Mouse (Mus musculus): Measurements from ENCODE around the gene Itih3. TPM values are rescaled to one million over a fixed set of nuclear protein-coding genes. Genes with fewer than 3 reads are reported as not detected.

The Itih3 gene
- total RNA-seq (2017), result not detected in 2 replicates

DNA sequence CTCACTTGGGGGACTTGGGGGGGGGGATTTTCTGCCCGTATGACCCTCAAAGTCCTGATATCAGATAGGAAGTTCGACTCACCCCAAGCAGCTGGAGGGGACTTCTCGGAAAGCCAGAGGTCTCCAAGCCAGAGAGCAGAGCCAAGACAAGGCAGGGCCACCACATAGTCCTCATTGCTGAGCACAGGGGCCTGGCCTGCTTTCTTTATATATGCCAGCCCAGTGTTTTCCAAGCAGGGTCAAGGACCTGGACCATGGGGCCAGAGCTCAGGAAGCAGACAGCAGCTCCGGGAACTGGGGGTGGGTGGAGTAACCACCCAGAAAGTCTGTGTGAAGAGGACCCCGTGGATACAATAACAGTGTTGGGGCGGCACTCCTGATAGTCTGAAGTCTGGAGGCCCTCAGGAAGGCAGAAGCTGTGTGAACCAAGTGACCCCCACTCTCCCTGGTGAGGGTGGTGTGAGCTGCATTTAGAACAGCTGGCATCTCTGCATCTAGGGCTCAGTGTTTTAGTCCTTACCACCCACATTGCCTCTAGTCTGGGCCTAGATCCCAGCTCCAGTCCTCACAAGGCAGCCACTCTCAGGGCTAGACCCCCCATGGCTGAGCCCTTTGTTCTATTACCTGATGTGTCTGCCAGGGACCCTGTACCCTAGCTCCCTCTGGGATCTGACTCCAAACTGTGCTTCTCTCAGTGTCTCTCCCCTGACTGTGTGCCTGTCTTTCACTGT is at the start of gene Itih3:
Gene Itih3 (minus strand): TSS at position 386 of the 731 bp plus-strand sequence.
- ATAC-seq (replicated peaks in 1 of 2; ENCODE audit: insufficient read depth in 1 of 2, low FRiP score in 2 of 2, low TSS enrichment in 1 of 2, low read depth in 1 of 2, poor library complexity in 2 of 2, severe bottlenecking in 2 of 2), result 0 out of 4 replicates have a peak, but pooled peaks of 1 of the 2 experiments have one; percentile 10

DNA sequence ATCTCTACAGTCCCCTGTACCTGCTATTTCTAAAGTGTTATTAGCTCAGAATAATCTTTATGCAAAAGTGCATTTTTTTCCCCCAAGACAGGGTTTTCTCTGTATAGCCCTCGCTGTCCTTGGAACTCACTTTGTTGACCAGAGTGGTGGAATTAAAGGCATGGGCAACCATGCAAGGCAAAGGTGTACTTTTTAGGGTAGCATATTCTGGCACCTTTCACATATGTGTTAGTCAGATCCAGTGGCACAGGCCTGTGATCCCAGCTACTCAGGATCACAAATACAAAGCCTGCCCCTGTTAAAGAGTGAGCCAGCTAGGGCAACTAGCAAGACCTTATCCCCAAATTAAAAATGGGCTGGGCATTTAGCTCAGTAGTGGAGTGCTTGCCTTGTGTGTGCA is 36.8 kb upstream of the Itih3 start:
- ATAC-seq (replicated peaks in 1 of 2; ENCODE audit: insufficient read depth in 1 of 2, low FRiP score in 2 of 2, low TSS enrichment in 1 of 2, low read depth in 1 of 2, poor library complexity in 2 of 2, severe bottlenecking in 2 of 2), result no peak

DNA sequence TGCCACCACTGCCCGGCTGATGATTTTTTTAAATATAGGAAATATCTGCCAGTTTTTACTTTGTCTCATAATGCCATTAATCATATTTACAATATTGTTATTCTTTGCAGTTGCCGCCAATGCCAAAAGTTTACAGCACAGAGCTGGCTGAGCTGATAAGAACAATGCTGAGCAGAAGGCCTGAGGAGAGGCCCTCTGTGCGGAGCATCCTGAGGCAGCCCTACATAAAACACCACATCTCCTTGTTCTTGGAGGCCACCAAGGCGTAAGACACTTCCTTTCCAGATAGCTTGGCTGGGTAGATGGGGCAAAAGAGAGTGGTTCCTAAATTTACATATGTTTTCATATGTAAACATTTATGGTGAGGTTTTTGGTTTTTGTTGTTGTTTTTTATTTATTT is 35.5 kb upstream of the Itih3 start:
- no peak for ATAC-seq (replicated peaks in 1 of 2; ENCODE audit: insufficient read depth in 1 of 2, low FRiP score in 2 of 2, low TSS enrichment in 1 of 2, low read depth in 1 of 2, poor library complexity in 2 of 2, severe bottlenecking in 2 of 2)

DNA sequence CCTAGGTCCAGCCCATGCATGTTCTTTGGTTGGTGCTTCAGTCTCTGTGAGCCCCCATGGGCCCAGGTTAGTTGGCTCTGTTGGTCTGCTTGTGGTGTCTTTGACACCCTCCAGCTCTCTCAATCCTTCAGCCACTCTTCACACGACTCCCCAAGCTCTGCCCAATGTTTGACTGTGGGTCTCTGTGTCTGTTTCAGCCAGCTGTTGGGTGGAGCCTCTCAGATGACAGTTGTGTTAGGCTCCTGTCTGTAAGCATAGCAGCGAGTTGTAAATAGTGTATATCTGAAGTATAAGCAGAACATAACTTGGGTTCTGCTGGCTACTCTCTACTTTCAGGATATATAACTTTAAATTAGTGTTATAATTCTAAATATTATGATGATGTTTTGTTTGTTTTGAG is 35.0 kb upstream of the Itih3 start:
- ATAC-seq (replicated peaks in 1 of 2; ENCODE audit: insufficient read depth in 1 of 2, low FRiP score in 2 of 2, low TSS enrichment in 1 of 2, low read depth in 1 of 2, poor library complexity in 2 of 2, severe bottlenecking in 2 of 2), result no peak

DNA sequence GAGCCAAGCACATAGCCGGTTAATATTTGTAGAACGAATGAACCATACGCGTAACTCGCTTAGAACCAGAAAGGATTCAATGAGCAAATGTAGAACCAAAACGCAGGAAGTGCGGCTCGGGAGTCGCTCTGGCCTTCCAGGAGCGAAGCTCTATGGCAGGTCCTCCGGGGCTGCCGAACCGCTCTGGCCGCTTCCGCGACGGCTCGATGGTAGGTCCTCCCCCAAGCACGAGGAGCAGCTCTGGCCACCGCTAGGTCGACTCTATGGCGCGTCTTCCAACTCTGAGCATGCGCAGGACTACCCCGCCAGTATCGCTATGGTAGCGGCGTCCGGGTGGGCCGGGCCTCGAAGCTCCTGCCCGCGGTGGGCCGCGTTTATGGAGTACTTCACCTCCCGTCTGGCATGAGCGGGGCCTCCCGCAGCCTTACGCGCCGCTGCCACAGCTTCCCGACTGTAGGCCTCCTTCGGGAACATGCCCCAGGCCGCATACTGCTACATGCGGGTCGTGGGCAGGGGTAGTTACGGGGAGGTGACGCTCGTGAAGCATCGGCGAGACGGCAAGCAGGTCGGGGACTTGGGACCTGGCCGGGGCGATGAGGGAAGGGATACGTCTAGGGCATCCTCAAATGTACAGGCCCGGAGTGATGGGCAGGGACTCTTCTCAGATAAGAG is 27.7 kb upstream of the Itih3 start, which contains the start of gene Nek4:
Gene Nek4 (plus strand): TSS at position 224 of the 672 bp plus-strand sequence.
- ATAC-seq (replicated peaks in 1 of 2; ENCODE audit: insufficient read depth in 1 of 2, low FRiP score in 2 of 2, low TSS enrichment in 1 of 2, low read depth in 1 of 2, poor library complexity in 2 of 2, severe bottlenecking in 2 of 2), result peak; percentile 99

DNA sequence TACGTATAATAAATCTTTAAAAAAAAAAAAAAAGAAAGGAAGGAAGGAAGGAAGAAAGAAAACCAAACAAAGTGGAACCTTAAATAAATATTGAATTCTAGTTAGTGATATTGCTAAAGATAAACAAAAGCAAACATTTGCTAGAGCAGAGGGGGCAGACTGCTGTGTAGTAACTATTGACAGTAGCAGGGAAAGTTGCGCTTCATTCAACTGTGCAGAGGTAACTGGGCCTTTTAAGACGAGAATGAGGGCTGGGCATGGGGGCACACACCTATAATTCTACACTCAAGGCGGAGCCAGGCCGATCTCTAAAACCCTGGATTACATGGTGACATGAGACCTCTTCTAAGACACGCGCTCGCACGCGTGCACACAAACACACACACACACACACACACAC is 26.4 kb upstream of the Itih3 start:
- no peak for ATAC-seq (replicated peaks in 1 of 2; ENCODE audit: insufficient read depth in 1 of 2, low FRiP score in 2 of 2, low TSS enrichment in 1 of 2, low read depth in 1 of 2, poor library complexity in 2 of 2, severe bottlenecking in 2 of 2)

DNA sequence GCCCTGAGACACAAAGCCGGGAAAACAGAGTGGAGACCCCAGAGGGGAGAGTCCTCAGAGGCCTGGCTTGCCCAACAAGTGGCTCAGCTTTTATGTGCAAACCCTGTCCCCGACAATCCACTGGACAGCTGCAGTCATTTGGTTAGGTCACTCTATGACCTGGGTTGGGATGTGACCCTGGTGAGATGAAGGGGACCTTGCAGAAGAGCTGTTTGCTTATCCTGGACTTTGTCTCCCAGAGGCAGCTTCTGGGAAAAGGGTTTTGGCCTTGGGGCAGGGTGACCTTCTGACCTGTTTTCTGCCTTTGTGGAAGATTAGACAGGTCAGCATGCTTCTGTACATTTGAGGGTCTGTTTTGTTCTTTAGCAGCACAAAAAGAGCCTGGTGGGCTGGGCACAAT is 21.2 kb upstream of the Itih3 start:
- no peak for ATAC-seq (replicated peaks in 1 of 2; ENCODE audit: insufficient read depth in 1 of 2, low FRiP score in 2 of 2, low TSS enrichment in 1 of 2, low read depth in 1 of 2, poor library complexity in 2 of 2, severe bottlenecking in 2 of 2)

DNA sequence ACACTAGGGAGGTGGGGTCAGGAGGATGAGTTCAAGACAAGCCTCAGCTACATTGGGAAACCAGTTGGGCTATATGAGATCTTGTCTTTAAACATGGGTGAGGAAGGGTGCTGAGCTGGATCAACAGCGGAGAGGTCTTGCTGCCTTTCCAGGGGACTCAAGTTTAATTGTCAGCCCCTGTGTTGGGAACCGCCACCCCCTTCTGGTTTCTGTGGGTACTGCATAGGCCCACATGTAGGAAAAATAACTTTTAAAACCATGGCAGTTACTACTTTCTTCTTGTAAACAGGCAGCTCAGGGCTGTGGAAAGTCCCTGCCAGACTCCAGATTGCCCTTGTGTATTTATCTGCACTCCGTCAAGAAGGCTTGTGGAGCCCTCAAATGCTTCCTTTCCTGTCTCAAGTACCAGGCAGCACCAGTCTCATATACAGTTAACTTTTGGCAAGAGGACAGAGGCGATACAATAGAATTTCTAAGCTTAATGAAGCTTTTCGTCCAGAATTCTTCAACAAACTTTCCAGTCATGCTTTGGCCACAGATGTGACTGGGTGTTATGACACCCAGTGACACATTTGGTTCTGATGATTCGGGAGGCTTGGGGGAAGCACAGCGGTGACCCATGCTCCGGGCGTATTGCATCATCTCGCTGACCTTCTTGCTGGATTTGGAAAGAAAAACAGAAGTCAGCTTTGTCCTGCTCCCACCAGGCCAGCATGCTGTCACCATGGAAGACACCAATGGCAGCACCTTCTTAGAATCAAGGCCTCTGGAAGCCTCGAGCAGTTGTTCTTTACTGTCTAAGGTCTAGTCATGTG is 20.5 kb upstream of the Itih3 start:
- peak; percentile 67 to 70 for ATAC-seq (replicated peaks in 1 of 2; ENCODE audit: insufficient read depth in 1 of 2, low FRiP score in 2 of 2, low TSS enrichment in 1 of 2, low read depth in 1 of 2, poor library complexity in 2 of 2, severe bottlenecking in 2 of 2)

DNA sequence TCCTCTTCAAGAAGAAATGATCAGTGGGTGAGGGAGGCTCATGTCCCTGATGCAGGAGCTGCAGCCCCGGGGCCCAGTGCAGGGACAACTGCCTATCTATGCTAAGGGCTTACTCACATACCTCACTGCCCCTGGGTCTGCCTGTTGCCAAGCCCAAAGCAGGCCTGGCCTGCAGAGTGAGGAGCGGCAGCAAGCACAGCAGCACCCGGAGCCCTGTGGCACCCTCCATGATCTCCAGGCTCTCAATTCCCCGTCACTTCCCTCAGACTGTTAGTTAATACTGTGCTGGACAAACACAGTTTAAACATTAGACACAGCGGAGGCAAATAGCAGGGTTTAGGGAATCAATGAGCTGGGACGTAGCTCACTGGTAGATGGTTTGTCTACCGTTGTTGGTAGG is 19.5 kb upstream of the Itih3 start, which contains the start of gene Itih1:
Gene Itih1 (minus strand): TSS at position 252 of the 400 bp plus-strand sequence.
- ATAC-seq (replicated peaks in 1 of 2; ENCODE audit: insufficient read depth in 1 of 2, low FRiP score in 2 of 2, low TSS enrichment in 1 of 2, low read depth in 1 of 2, poor library complexity in 2 of 2, severe bottlenecking in 2 of 2), result no peak

DNA sequence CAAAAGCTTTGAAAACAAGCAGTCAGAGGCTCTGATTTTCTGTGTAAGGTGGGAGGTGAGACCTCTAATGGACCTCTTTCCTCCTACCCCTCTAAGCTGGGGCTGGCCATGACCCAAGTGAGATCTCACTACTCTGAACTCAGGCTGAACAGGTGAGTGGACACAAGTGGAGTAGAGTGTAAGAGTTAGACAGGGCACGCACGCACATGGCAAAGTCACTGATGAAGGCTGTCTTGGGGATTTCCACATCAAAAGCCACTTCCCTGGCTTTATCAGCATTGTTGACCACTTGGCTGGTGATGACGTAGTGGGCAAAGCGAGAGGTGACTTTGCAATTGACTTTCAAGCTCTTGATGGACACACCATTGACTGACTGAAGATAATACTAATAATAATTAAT is 18.7 kb upstream of the Itih3 start:
- no peak for ATAC-seq (replicated peaks in 1 of 2; ENCODE audit: insufficient read depth in 1 of 2, low FRiP score in 2 of 2, low TSS enrichment in 1 of 2, low read depth in 1 of 2, poor library complexity in 2 of 2, severe bottlenecking in 2 of 2)

DNA sequence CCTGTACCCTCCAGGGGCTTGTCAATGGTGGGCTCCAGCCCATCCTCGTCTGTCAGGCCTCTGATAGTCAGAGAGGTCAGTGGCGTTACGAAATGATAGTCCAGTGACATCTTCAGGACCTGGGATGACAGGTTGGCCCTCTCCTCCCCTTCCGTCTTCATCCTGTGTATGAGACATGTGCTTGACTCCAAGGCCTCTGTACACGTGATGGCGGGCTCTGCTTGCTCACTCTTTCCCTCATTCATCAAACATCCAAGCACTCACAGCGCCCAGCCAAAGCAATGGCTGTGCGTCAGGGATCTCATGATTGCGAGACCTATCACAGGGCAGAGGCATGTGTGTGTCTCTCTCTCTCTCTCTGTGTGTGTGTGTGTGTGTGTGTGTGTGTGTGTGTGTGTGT is 9.8 kb upstream of the Itih3 start:
- ATAC-seq (replicated peaks in 1 of 2; ENCODE audit: insufficient read depth in 1 of 2, low FRiP score in 2 of 2, low TSS enrichment in 1 of 2, low read depth in 1 of 2, poor library complexity in 2 of 2, severe bottlenecking in 2 of 2), result no peak

DNA sequence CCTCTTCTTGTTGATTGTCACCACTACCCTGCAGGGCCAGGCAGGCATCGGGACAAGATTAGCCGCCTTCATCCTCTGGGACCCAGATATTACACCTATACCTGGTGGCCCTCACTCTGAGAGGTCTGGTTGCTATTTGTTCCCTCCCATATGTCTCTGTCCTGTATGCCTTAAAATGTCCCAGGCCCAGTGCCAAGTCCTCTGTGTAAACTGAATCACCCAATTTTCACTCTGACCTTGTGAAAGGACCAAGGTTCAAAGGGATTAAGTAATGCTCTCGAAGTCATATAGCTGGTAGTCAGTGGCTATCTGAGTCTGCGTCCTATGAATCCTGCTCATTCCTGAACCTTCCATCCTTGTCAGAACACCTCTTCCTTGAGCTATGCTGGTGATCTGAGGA is 6.8 kb upstream of the Itih3 start:
- no peak for ATAC-seq (replicated peaks in 1 of 2; ENCODE audit: insufficient read depth in 1 of 2, low FRiP score in 2 of 2, low TSS enrichment in 1 of 2, low read depth in 1 of 2, poor library complexity in 2 of 2, severe bottlenecking in 2 of 2)

DNA sequence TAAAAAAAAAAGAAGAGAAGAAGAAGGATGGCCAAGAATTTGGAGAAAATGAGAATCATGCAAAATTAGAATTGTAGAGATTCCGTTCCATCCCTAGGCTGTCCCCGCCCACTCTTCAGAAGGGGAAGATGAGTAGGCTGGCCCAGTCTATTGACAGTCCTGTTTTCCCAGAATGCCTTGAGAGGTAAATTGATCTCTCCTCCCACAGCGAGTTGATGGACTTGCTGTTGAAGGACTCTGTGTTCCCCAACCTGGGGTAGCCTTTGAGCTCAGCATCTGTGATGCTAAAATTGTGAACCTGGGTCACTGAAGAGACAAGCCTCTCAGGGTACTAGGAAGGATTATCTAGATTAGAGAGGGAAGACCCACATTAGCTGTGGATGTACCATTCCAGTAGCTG is 1.9 kb upstream of the Itih3 start:
- no peak for ATAC-seq (replicated peaks in 1 of 2; ENCODE audit: insufficient read depth in 1 of 2, low FRiP score in 2 of 2, low TSS enrichment in 1 of 2, low read depth in 1 of 2, poor library complexity in 2 of 2, severe bottlenecking in 2 of 2)

DNA sequence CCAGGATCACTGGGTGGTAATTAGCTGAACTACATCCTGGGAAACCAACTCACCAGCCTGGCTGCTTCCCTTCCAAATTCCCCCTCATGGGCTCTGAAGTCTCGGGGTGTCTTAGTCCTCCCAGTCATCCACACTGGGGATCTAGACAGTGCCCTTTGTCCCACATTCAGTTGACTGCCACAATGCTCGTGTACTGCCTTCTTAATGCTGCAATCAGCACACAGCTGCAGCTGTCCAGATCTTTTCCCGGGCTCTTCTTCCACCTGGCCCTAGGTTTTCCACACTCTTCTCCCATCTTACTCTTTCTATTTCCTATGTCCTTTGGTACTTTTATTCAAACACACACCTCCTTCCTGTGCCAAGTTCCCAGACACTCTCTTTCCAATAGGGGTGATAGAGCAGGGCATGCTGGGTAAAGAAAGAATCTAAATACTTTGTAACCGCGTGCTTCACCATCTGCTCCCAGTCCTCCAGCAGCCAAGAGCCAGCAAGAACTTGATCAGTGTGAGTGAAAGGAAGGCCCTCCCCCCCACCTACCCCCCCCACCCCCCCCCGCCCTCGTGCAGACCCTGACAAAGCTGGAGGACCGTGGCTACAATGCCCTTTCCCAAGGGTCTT is 1.4 kb downstream of the Itih3 start:
- ATAC-seq (replicated peaks in 1 of 2; ENCODE audit: insufficient read depth in 1 of 2, low FRiP score in 2 of 2, low TSS enrichment in 1 of 2, low read depth in 1 of 2, poor library complexity in 2 of 2, severe bottlenecking in 2 of 2), result no peak

DNA sequence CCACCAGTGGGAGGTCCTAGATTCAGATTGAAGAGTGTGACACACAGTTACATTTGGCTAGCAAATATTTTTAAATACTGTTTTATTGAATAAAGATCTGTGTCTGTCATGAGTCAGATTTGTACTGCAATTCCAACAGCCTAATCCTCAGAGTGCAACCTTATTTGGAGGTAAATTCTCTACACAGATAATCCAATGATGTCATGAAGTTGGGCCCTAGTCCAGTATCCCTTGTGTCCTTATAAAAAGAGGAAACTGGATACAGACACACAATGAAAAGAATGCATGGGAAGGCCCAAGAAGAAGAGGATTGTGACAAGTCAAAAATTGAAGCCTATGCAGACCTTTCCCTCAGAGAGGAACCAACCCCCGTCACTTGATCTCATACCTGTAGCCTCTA is 7.0 kb downstream of the Itih3 start:
- no peak for ATAC-seq (replicated peaks in 1 of 2; ENCODE audit: insufficient read depth in 1 of 2, low FRiP score in 2 of 2, low TSS enrichment in 1 of 2, low read depth in 1 of 2, poor library complexity in 2 of 2, severe bottlenecking in 2 of 2)

DNA sequence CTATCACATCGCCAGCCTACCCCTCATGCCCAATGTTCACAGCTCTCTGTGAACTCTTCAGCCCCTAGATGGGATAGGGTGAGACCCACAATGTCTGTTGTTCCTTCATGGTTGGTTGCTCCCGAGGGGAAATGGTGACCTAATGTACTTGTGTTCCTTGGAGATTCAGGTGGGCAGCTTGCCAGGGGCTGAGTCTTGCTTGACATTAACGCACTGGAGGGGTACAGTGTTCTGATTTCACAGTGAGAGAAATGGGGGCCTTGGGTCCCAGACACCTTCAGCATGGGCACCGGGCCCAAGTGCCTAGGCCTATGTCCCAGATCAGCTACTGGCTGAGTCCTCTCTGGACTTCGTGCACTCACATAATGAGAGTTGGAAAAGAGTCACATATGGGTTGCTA is 10.2 kb downstream of the Itih3 start:
- ATAC-seq (replicated peaks in 1 of 2; ENCODE audit: insufficient read depth in 1 of 2, low FRiP score in 2 of 2, low TSS enrichment in 1 of 2, low read depth in 1 of 2, poor library complexity in 2 of 2, severe bottlenecking in 2 of 2), result no peak

DNA sequence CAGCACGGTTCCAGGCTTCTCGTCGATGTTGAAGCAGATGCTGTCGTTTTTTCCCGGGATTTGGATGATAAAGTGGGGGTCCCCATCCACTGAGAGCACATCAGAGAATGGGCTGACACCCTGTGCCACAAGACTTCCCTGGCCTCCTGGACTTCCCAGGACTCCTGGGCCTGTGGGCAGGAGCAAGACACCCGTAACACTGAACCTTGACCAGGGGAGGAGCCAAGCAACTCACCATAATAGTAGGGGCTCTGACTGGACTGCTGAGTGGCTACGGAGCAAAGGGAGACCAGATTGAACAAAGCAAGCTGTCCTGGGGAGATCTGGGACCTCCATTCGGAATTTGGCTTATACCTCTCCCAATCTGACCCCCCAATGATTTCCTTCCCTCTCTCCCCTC is 10.9 kb downstream of the Itih3 start:
- ATAC-seq (replicated peaks in 1 of 2; ENCODE audit: insufficient read depth in 1 of 2, low FRiP score in 2 of 2, low TSS enrichment in 1 of 2, low read depth in 1 of 2, poor library complexity in 2 of 2, severe bottlenecking in 2 of 2), result no peak

DNA sequence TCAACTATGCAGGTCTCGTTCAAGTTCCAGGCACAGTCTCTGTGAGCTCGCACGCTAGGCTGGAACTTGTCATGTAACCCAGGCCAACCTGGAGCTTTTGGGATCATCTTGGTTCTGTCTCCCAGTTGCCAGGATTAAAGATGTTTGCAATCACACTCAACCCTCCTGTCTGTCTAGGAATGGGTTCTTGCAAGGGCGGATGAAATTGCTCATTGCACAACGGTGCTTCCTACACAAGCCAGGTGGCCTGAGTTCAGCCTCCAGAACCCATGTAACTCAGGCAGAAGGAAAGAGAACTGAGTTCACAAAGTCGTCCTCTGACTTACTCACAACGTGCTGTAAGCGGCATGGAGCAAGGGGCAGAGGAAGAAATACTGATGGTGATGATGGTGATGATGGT is 12.4 kb downstream of the Itih3 start:
- ATAC-seq (replicated peaks in 1 of 2; ENCODE audit: insufficient read depth in 1 of 2, low FRiP score in 2 of 2, low TSS enrichment in 1 of 2, low read depth in 1 of 2, poor library complexity in 2 of 2, severe bottlenecking in 2 of 2), result no peak

Measured in hematopoietic stem cell, adult 5-6 weeks (primary cell).